Mouse (Mus musculus): ENCODE measurements around the gene Myoz1.
A peak's percentile ranks its signal among the peaks of the same experiment; 100 is the strongest.

Gene Myoz1

GRCm38 (mm10) chr14:20672990-20673389 is 16.6 kb upstream of the Myoz1 start:
- peak in 1 of 2 experiments; percentile 71 for DNase-seq (ENCODE audit: low spot score in 2 of 2)

- no peak for DNase-seq (ENCODE audit: low spot score in 2 of 2)
Measured at GRCm38 (mm10) chr14:20668154-20668810, 11.9 kb upstream of the Myoz1 start, which contains the start of gene Synpo2l. Gene Synpo2l, minus strand, starts transcription at chr14:20668354.

GRCm38 (mm10) chr14:20667469-20667868 is 11.1 kb upstream of the Myoz1 start:
- no peak for DNase-seq (ENCODE audit: low spot score in 2 of 2)

GRCm38 (mm10) chr14:20664436-20664835 is 8.1 kb upstream of the Myoz1 start:
- no peak for DNase-seq (ENCODE audit: low spot score in 2 of 2)

- no peak for DNase-seq (ENCODE audit: low spot score in 2 of 2)
Measured at GRCm38 (mm10) chr14:20663601-20664000, 7.3 kb upstream of the Myoz1 start.

- no peak for DNase-seq (ENCODE audit: low spot score in 2 of 2)
Measured at GRCm38 (mm10) chr14:20662740-20663139, 6.4 kb upstream of the Myoz1 start.

- no peak for DNase-seq (ENCODE audit: low spot score in 2 of 2)
Measured at GRCm38 (mm10) chr14:20661661-20662331, 5.5 kb upstream of the Myoz1 start.

- DNase-seq (ENCODE audit: low spot score in 2 of 2): peak; percentile 87 to 93
Measured at GRCm38 (mm10) chr14:20660827-20661660, 4.7 kb upstream of the Myoz1 start.

- DNase-seq (ENCODE audit: low spot score in 2 of 2): no peak
Measured at GRCm38 (mm10) chr14:20659687-20660086, 3.3 kb upstream of the Myoz1 start.

- no peak for DNase-seq (ENCODE audit: low spot score in 2 of 2)
Measured at GRCm38 (mm10) chr14:20658902-20659301, 2.6 kb upstream of the Myoz1 start.

GRCm38 (mm10) chr14:20658326-20658725 is 2.0 kb upstream of the Myoz1 start:
- DNase-seq (ENCODE audit: low spot score in 2 of 2): no peak

GRCm38 (mm10) chr14:20655731-20656130 is 609 bp downstream of the Myoz1 start:
- DNase-seq (ENCODE audit: low spot score in 2 of 2): no peak

GRCm38 (mm10) chr14:20654690-20655421 is 1.5 kb downstream of the Myoz1 start:
- DNase-seq (ENCODE audit: low spot score in 2 of 2): no peak

GRCm38 (mm10) chr14:20651722-20652256 is 4.6 kb downstream of the Myoz1 start:
- no peak for DNase-seq (ENCODE audit: low spot score in 2 of 2)

GRCm38 (mm10) chr14:20651000-20651399 is 5.3 kb downstream of the Myoz1 start:
- no peak for DNase-seq (ENCODE audit: low spot score in 2 of 2)

- no peak for DNase-seq (ENCODE audit: low spot score in 2 of 2)
Measured at GRCm38 (mm10) chr14:20646381-20646780, 10.0 kb downstream of the Myoz1 start.

GRCm38 (mm10) chr14:20645547-20645946 is 10.8 kb downstream of the Myoz1 start:
- DNase-seq (ENCODE audit: low spot score in 2 of 2): no peak

- DNase-seq (ENCODE audit: low spot score in 2 of 2): no peak
Measured at GRCm38 (mm10) chr14:20641438-20641875, 14.9 kb downstream of the Myoz1 start.

- peak; percentile 96 to 99 for DNase-seq (ENCODE audit: low spot score in 2 of 2)
Measured at GRCm38 (mm10) chr14:20640644-20641437, 15.5 kb downstream of the Myoz1 start, which contains the start of gene Usp54. Gene Usp54, minus strand, starts transcription at chr14:20641063.

- peak in 1 of 2 experiments; percentile 67 for DNase-seq (ENCODE audit: low spot score in 2 of 2)
Measured at GRCm38 (mm10) chr14:20639918-20640619, 16.3 kb downstream of the Myoz1 start.

Measured in spleen, postnatal 10 days (tissue).